Mouse (Mus musculus) layer of hippocampus, postnatal 36 days (tissue): Measurements from ENCODE around the gene Fam135a. TPM values are rescaled to one million over a fixed set of nuclear protein-coding genes. Genes with fewer than 3 reads are reported as not detected.

Source experiments
- DNase-seq, 2 experiments: peaks; one replicate each; pipeline ENCODE4 v3.0.0; 2022
- total RNA-seq, 2 experiments: library from RNA; stranded (reverse); gene quantifications; 2 replicates each; pipeline ENCODE4 v1.2.3; 2021

The Fam135a gene
- 10 to 100 TPM; 24.9 to 25.4 TPM for total RNA-seq

DNA sequence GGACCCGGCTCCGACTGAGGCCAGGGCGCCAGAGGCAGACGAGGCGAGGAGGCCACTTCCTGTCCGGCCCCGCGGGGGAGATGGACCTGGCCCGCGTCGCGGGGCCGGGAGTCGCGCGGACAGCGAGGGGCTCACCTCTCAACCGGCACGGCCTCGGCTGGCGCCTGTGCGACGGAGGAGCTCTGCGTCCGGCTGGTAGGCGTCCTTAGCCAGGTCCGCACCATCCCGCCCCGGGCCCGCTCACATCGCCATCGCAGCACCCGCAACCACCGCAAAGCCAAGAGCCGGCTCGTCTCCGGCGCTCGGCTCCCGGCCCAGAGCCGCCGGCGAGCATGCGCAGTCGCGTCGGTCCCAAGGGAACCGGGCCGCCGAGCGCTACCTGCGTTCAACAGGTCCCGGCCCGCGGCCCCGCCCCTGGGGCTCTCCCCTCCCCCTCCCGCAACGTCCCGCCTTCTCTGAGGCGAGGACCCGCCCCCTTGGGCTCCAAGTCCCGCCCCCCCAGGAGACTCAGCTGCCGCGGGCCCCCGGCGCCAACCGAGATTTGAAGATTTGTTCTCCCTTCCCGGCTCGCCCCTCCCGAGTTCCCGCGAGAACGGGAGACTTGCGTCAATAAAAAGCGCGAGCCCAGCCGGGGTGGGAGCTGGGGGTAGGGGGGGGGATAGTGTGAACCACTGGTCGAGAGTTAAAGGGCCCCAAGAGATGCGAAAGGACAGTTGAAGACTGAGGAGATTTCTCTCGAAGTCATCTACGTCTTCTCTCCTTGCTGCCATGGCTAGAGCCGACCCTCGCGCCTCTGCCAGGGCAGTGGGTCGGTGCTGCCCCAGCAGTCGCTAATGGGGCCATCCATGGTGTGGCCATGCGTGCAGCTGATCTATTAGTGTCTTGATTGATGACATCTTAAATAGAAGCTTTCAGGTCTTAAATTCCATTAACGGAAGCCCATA lies at the start of gene Fam135a:
Gene Fam135a (minus strand): TSS at position 416 of the 944 bp plus-strand sequence.
- peak; percentile 86 to 89 for DNase-seq

- DNase-seq = no peak
These were observed 43.4 kb upstream of the Fam135a start for GRCm38 (mm10) chr1:24143504-24143903.

GRCm38 (mm10) chr1:24140555-24140954 lies 40.4 kb upstream of the Fam135a start:
- no peak for DNase-seq

DNA sequence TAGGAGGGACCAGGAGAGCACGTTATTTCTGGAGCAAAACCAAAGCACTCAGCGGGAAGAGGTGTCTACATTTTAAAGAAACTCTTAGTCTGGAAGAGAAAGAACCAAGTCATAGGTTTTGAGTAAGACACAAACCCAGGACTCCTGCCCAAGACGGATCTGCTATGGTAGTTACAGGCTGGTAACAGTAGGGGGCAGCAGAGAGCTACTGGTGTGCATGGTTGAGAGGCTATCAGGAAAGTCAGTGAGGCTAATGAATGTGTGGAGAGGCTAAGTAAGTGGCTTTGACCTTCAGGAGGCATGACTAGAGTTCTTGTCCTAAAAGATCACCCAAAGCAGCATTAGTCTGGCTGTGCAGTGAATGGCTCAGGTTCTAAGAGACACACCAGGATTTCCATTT lies 37.0 kb upstream of the Fam135a start:
- DNase-seq = peak; percentile 52 to 74

DNA sequence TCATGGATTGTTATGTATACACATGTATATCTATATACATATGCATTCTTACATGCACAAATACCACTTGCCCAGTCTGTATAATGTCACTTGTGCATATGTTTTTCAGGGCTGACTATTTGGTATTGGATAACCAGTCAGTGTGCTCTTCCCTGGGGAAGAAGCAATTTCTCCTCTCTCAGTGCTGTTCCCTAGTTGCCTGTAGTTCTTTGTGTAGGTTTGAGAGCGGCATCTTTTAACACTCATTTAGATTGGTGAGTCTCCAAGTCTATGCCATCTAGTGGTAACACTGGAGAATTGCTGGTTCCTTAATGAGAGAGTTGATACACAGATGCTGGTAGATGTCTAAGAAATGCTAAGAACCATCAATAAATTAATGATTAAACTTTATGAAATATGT lies 34.7 kb upstream of the Fam135a start:
- DNase-seq = no peak

- no peak for DNase-seq
These were observed 33.7 kb upstream of the Fam135a start for GRCm38 (mm10) chr1:24133853-24134252.

DNA sequence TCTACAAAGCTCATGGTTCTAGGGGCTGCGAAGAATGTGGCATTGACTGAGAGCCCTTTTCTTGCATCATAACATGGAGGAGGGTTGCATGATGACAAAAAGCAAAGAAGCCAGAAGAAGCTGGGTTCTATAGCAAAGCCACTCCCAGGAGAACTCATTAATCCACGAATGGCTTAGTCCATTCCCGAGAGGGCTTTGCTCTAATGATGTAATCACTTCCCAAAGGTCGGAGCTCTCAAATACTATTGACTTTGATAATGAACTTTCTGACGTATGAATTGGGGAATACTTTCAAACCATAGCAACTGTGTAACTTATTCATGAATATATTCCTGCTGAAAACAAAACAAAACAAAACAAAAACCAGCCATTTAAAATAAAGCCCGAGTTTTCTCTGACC lies 27.7 kb upstream of the Fam135a start:
- DNase-seq = no peak

- DNase-seq = no peak
These were observed 24.5 kb upstream of the Fam135a start for GRCm38 (mm10) chr1:24124610-24125009.

DNA sequence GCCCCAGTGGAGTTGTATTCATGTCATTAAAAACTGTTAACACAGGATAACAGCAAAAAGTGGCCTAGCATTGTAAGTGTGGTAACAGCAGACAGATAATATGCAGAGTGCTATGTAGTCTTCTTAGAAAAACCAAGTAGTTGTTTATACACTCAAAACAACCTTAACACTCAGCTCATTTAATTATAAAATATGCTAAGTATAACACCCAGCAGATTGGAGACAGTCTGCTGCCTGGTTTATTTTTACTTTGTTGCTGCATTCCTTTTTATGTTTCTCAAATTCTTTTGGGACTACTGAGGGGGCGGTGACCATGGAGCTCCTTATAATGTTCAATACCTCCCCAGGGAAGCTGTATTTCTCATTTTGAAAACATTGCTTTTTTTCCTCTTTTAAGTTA lies 22.4 kb upstream of the Fam135a start:
- DNase-seq = no peak

GRCm38 (mm10) chr1:24107971-24108773 lies 8.0 kb upstream of the Fam135a start:
- no peak for DNase-seq

DNA sequence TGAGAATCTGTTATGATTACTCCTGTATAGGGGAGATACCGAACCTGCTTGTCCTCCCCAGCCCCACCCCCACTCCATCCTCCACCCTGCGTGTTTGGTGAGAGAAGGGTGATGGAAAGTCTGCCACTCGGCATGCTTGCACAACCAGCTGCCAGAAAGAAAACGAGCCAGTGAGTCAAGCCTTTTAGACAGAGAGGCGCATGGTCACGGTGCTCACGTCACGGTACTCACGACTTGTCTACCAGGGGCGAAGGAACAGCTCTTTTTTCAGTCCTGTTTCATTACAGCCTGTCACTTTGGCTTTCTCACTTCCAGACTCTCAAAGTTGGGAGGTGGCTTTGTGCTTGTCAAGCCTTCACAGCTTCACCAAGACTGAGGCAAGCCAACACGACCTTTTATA lies 7.2 kb upstream of the Fam135a start:
- DNase-seq = no peak

GRCm38 (mm10) chr1:24102579-24103149 lies 2.5 kb upstream of the Fam135a start:
- DNase-seq = no peak

DNA sequence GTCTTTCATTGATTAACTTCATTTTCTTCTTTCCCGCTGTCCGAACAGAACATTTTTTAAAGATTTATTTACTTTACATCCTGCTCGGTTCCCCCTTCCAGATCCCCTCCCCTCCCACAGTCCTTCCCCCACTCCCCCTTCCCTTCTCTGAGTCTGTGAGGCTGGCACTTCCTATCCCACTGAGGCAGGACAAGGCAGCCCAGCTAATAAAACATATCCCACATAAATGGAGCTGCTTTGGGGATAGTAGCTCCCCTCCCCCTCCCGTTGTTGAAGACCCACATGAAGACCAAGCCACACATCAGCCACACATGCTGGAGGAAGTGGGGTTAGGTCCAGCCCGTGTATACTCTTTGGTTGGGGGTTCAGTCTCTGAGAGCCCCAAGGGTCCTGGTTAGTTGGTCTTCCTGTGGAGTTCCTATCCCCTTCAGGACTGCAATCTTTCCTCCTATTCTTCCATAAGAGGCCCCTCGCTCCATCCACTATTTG lies 773 bp upstream of the Fam135a start:
- DNase-seq = no peak

- no peak for DNase-seq
These were observed 608 bp downstream of the Fam135a start for GRCm38 (mm10) chr1:24099541-24099925.

GRCm38 (mm10) chr1:24097541-24097940 lies 2.6 kb downstream of the Fam135a start:
- no peak for DNase-seq

GRCm38 (mm10) chr1:24092414-24092813 lies 7.7 kb downstream of the Fam135a start:
- no peak for DNase-seq

GRCm38 (mm10) chr1:24090603-24091002 lies 9.5 kb downstream of the Fam135a start:
- no peak for DNase-seq

GRCm38 (mm10) chr1:24090094-24090493 lies 10.0 kb downstream of the Fam135a start:
- DNase-seq = no peak

DNA sequence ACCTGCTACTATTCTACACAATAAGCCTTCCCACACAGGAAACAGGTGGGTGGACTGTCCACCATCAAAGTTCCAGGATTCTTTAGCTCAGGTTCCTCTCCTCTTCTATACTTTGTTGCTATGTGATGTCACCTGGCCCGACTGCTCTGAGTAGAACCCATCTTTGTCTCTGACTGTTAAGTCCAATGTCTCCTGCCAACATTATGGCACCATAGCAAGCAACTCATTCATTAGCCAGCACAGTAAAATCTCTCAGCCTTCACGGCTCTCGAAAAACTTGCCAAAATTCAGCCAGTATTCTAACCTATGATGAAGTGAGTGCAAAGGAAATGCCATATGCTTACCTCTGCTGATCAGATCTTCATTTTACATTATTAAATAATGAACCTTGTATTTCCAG lies 14.0 kb downstream of the Fam135a start:
- DNase-seq = no peak

DNA sequence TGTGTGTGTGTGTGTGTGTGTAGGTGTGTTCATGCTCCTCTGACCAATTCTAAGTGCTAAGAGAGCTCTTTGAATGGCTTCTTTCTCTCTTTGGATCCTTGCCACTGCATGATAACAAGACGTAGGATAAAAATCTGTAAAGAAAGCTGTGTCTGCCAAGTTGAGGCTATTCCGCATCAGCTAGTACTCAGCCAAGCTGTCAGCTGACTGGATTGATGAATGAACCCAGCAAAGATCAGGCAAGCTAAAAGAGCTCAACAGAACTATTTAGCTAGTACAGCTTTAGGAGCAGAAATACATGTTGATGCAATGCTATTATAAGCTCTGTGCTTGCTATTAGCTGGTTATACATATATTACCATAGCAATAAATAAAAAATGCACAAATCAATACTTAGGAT lies 25.7 kb downstream of the Fam135a start:
- no peak for DNase-seq

DNA sequence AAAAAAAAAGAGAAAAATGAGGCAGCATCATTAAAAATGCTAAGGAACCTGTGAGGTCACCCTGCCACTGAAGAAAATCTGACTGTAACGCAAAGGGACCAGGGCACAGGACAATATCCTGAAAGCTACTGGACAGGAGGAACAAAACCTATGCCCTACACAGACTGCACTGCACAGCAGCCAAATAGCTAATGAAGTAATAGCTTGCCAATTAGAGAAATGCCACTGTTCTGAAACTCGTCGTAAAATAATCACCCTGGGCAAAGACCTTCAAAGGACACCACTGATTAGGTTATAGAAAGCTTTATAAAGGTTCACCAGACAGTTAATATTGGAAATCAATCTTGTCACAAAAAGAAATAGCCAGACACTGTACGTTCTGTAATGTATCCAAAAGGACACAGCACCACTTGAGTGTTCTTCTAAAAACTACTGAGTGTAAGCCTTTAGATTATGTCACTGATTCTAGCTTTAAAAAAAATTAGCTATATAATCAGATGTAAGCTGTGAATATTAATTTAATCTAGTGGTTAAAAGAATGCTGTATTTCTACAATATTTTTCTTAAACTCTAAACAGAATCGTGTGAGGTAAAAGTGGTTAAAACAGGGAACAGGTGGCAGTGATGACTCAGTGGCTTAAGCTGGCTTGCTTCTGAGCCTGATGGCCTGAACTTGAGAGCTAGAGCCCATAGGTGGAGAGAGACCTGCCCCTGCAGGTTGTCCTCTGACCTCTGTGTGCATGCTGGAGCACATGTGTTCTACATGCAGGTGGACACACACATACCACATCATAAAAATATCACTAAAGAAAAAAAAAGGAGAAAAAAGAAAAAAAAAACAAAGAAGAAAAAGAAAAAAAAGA lies 26.5 kb downstream of the Fam135a start:
- no peak for DNase-seq

DNA sequence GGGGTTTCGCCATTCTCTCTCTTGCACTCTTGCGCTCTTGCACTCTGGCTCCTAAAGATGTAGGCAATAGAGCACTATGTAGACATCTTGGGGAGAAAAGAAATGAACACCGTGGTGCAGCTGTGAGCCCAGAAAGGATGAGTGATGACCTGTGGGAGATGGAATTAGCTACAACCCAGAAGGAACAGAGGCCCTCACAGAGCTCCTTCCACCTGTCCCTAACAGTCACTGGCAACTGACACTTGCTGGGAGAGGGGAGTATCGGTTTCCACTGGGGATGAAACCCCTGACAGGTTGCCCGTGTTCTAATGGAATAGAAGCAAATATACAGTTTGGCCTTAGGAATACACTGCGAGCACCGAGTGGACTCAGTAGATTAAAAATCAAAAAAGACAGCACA lies 31.3 kb downstream of the Fam135a start:
- DNase-seq = no peak
